In the genomic region with DNA sequence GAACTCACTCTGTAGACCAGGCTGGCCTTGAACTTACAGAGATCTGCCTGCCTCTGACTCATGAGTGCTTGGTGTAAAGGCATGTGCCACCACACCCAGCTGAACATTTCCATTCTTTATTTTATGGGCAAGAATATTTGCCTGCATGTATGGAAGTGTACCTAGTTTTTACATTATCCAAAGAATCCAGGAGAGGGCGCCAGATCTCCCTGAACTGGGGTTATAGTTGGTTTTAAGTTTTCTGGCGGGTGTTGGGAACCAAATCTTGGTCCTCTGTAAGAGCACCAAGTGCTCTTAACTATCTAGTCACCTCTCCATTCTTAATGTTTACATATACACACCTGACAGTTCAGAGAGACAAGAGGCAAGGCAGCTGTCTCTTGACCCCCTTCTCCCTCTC, we compare ENCODE assay signal across 20 mouse cellular contexts. TPM values are rescaled to one million over a fixed set of nuclear protein-coding genes. Genes with fewer than 3 reads are reported as not detected.
DNase-seq lines count a peak whose midpoint lies in the region; ATAC-seq and TF ChIP-seq lines count a peak whose summit lies in the region.
"Had no signal": no experiment of that assay in that cellular context is flagged by ENCODE, and none has a peak within 500 bp of the region (broad histone marks: within the 10 kb centered on the region; RNA-seq: fewer than 3 reads in every experiment).

No protein-coding gene starts in this region.

- no peak overlapping the region for H3K4me3 ChIP-seq in kidney, postnatal 0 days (replicated peaks; ENCODE audit: low read depth, low read length)
- no peak overlapping the region for H3K4me3 ChIP-seq in MEL (ENCODE audit: control insufficient read depth in 1 of 2, insufficient read depth in 1 of 2, low read depth in 2 of 2, low read length in 2 of 2)
- H3K4me3 ChIP-seq: embryonic facial prominence, embryonic 12.5 days; hindbrain, embryonic 13.5 days; limb, embryonic 10.5 days; liver, embryonic 13.5 days; neural tube, embryonic 15.5 days had no signal

- no peak for ATAC-seq in kidney, postnatal 0 days (replicated peaks; ENCODE audit: low FRiP score, low read depth)
- ATAC-seq: forebrain, embryonic 16.5 days had no signal

- no peak for TF ChIP-seq EP300 in MEL (IDR thresholded peaks at IDR 0.05; ENCODE audit: low read depth in 1 of 2, low read length in 2 of 2)

- no peak for TF ChIP-seq POLR2A in MEL (IDR thresholded peaks at IDR 0.05; ENCODE audit: control insufficient read depth in 1 of 2, insufficient read depth in 1 of 2, low read depth in 1 of 2, low read length in 2 of 2, poor library complexity in 1 of 2)

- peak; percentile 34 for TF ChIP-seq CTCF in kidney, postnatal 0 days (IDR thresholded peaks at IDR 0.05; ENCODE audit: low read depth)
- peak in 2 of 3 experiments; percentile 24 to 50; a peak in 3 of 6 replicates for TF ChIP-seq CTCF in MEL (IDR thresholded peaks at IDR 0.05 in 2 of 3, conservative IDR thresholded peaks at IDR 0.05 in 1 of 3; ENCODE audit: control insufficient read depth in 1 of 3, insufficient read depth in 1 of 3, low read depth in 2 of 3, low read length in 3 of 3, poor library complexity in 1 of 3, severe bottlenecking in 1 of 3)

- no peak overlapping the region for H3K9ac ChIP-seq in kidney, postnatal 0 days (ENCODE audit: low read depth, low read length)
- H3K9ac ChIP-seq in MEL (ENCODE audit: control insufficient read depth, low read depth, low read length, poor library complexity, severe bottlenecking) = no peak overlapping the region
- H3K9ac ChIP-seq: embryonic facial prominence, embryonic 12.5 days; hindbrain, embryonic 13.5 days; liver, embryonic 13.5 days; neural tube, embryonic 15.5 days had no signal

- no peaks in the 10 kb centered on the region for H3K27me3 ChIP-seq in kidney, postnatal 0 days (ENCODE audit: insufficient read depth, low read length)
- H3K27me3 ChIP-seq in MEL (ENCODE audit: control insufficient read depth in 1 of 2, insufficient read depth in 2 of 2, low read length in 2 of 2) = no peaks in the 10 kb centered on the region
- H3K27me3 ChIP-seq: hindbrain, embryonic 13.5 days; neural tube, embryonic 15.5 days had no signal

- no peaks in the 10 kb centered on the region for H3K36me3 ChIP-seq in kidney, postnatal 0 days (ENCODE audit: insufficient read depth, low read length)
- H3K36me3 ChIP-seq in MEL (ENCODE audit: control insufficient read depth in 1 of 2, insufficient read depth in 2 of 2, low read length in 2 of 2) = no peaks in the 10 kb centered on the region
- H3K36me3 ChIP-seq: embryonic facial prominence, embryonic 12.5 days; hindbrain, embryonic 13.5 days; limb, embryonic 10.5 days; liver, embryonic 13.5 days; neural tube, embryonic 15.5 days had no signal

- H3K4me2 ChIP-seq in kidney, postnatal 0 days (ENCODE audit: low read length) = no peak overlapping the region
- H3K4me2 ChIP-seq: embryonic facial prominence, embryonic 12.5 days; hindbrain, embryonic 13.5 days; liver, embryonic 13.5 days; midbrain, embryonic 11.5 days; neural tube, embryonic 15.5 days had no signal

- H3K79me2 ChIP-seq in MEL (ENCODE audit: control insufficient read depth, insufficient read depth, low read length, poor library complexity) = no peaks in the 10 kb centered on the region

- 82% methylated on average over 2 of the region's 2 CpGs for WGBS in kidney, postnatal 0 days

- H3K9me3 ChIP-seq in kidney, postnatal 0 days (replicated peaks; ENCODE audit: low read length) = no peaks in the 10 kb centered on the region
- H3K9me3 ChIP-seq in MEL (replicated peaks; ENCODE audit: insufficient read depth, low read length) = no peaks in the 10 kb centered on the region
- H3K9me3 ChIP-seq: hindbrain, embryonic 13.5 days; limb, embryonic 10.5 days; liver, embryonic 13.5 days; neural tube, embryonic 15.5 days had no signal

- H3K4me1 ChIP-seq in kidney, postnatal 0 days (replicated peaks; ENCODE audit: insufficient read depth, low read length) = no peaks in the 10 kb centered on the region
- no peaks in the 10 kb centered on the region for H3K4me1 ChIP-seq in MEL (ENCODE audit: control insufficient read depth in 1 of 2, insufficient read depth in 2 of 2, low read length in 2 of 2)

- H3K27ac ChIP-seq in kidney, postnatal 0 days = no peak overlapping the region
- H3K27ac ChIP-seq in MEL (ENCODE audit: control insufficient read depth, low read depth, low read length) = no peak overlapping the region
- H3K27ac ChIP-seq: embryonic facial prominence, embryonic 12.5 days; hindbrain, embryonic 13.5 days; limb, embryonic 10.5 days; liver, embryonic 13.5 days; neural tube, embryonic 15.5 days had no signal

- TF ChIP-seq RAD21 in MEL (IDR thresholded peaks at IDR 0.05; ENCODE audit: low read depth, low read length) = peak; percentile 56

- DNase-seq in kidney, postnatal 0 days (ENCODE audit: low spot score) = no peak
- no peak for DNase-seq in kidney, adult 18-20 months
- peak; percentile 34 for DNase-seq in thymus, postnatal 14 days
- DNase-seq in thymus, adult 18-20 months = no peak
- peak; percentile 24 for DNase-seq in MEL (ENCODE audit: low read depth, low spot score)
- DNase-seq in frontal cortex, postnatal 36 days (ENCODE audit: low spot score in 2 of 2) = no peak
- no peak for DNase-seq in frontal cortex, postnatal 10 days (ENCODE audit: low spot score in 2 of 2)
- DNase-seq: cerebellum, adult 8-10 months; gastrocnemius, postnatal 25 days; kidney, adult 8-10 months; layer of hippocampus, postnatal 36 days; liver, embryonic 13.5 days; lung, postnatal 10 days; right cerebral cortex, postnatal 25 days had no signal

TF ChIP-seq in MEL, 35 proteins besides CTCF, POLR2A, EP300 and RAD21:
- TF ChIP-seq SMC3 (IDR thresholded peaks at IDR 0.05; ENCODE audit: low read depth, low read length) = peak; percentile 51
- TF ChIP-seq RCOR1 (IDR thresholded peaks at IDR 0.05; ENCODE audit: low read depth, low read length) = no peak

RNA-seq across cellular contexts. Expression of a gene that starts 7.8 kb away (rescaled TPM):
- 8.1 and 9.2 TPM in 2 replicates for polyA plus RNA-seq in kidney, postnatal 0 days (2015; fragmentation: Nextera tagmentation; extraction: Ambion mirVana)
- total RNA-seq in MEL (2012; rRNA removed) = not detected in 2 replicates
- not detected for polyA plus RNA-seq in MEL (2012; ENCODE audit: insufficient read depth in 1 of 2, insufficient read length in 2 of 2, low read depth in 1 of 2, low replicate concordance in 2 of 2, missing spikeins in 1 of 2)

RNA-seq across cellular contexts. Expression of a gene that starts 34.9 kb away (rescaled TPM):
- polyA plus RNA-seq in kidney, postnatal 0 days (2015; fragmentation: Nextera tagmentation; extraction: Ambion mirVana) = 59.0 and 63.1 TPM in 2 replicates
- 11.1 and 12.7 TPM in 2 replicates for total RNA-seq in MEL (2012; rRNA removed)
- 10 to 100 TPM in 1 of 2 experiments, not detected in 1; 15.4 TPM for polyA plus RNA-seq in MEL (2012; ENCODE audit: insufficient read depth in 1 of 2, insufficient read length in 2 of 2, low read depth in 1 of 2, low replicate concordance in 2 of 2, missing spikeins in 1 of 2)

Comparison
In these comparisons a context has a peak if more than half of its experiments do, and no peak if none do; other contexts are left out.
1. DNase-seq: peak in thymus, postnatal 14 days (single experiment) and MEL (single experiment); none in kidney, postnatal 0 days (single experiment), kidney, adult 18-20 months (single experiment), thymus, adult 18-20 months (0 of 2), frontal cortex, postnatal 36 days (0 of 2) and frontal cortex, postnatal 10 days (0 of 2).